Mouse (Mus musculus): ENCODE data around the gene Gper1. TPM values are rescaled to one million over a fixed set of nuclear protein-coding genes. Genes with fewer than 3 reads are reported as not detected.

Gper1 gene
- polyA plus RNA-seq, 1 experiment from 2014 or later: 7.2 TPM

- H3K27ac ChIP-seq (ENCODE audit: low read length): no peak overlapping the region; the same call in 1 of the 2 replicates
- no peak for TF ChIP-seq EP300 (IDR thresholded peaks at IDR 0.05)
- TF ChIP-seq CTCF (IDR thresholded peaks at IDR 0.05): no peak
- ATAC-seq (no peak), DNase-seq (ENCODE audit: low spot score) (no peak)
- H3K9ac ChIP-seq (replicated peaks; ENCODE audit: low read depth): no peak overlapping the region
- 0 out of 2 replicates have a peak overlapping the region, but pooled peaks have one; percentile 8 for H3K4me2 ChIP-seq (replicated peaks; ENCODE audit: low read depth, low read length)
- no peaks in the 10 kb centered on the region for H3K36me3 ChIP-seq (ENCODE audit: insufficient read depth, low read length)
- WGBS: 50% methylated on average over 12 of the region's 12 CpGs
- no peaks in the 10 kb centered on the region for H3K27me3 ChIP-seq (replicated peaks; ENCODE audit: insufficient read depth, low read length)
- H3K4me3 ChIP-seq (ENCODE audit: low read depth, low read length): no peak overlapping the region
- H3K4me1 ChIP-seq (ENCODE audit: insufficient read depth, low read depth, low read length): 0 out of 2 replicates have a peak, but pooled peaks cover 2% of the 10 kb centered on the region
- H3K9me3 ChIP-seq (ENCODE audit: low read length): no peaks in the 10 kb centered on the region
Observed at GRCm38 (mm10) chr5:139442428-139442827, 19.5 kb downstream of the Gper1 start.

DNA sequence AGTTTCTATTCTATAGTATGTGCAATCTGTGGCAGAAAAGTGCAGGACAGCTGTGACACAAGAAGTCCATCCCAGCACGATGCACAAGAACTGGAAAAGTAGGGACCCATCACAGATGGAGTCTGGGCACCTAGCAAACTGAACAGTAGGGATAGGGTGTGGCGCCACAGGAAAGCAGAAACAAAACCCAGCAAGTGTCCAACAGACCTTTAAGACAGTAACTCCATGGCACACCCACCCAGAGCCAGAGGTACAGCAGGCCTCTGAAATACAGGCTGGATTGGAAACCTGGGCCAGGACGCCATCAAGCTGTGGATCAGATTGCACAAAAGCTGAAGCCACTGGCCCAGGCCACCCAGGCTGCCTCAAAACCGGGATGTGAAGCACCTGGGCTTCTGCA is 20.0 kb downstream of the Gper1 start:
- Histone ChIP-seq H3K4me1 (ENCODE audit: insufficient read depth, low read depth, low read length) (0 out of 2 replicates have a peak, but pooled peaks cover 2% of the 10 kb centered on the region), H3K4me2 (replicated peaks; ENCODE audit: low read depth, low read length) (no peak overlapping the region), H3K27me3 (replicated peaks; ENCODE audit: insufficient read depth, low read length) (no peaks in the 10 kb centered on the region), H3K4me3 (ENCODE audit: low read depth, low read length) (no peak overlapping the region), H3K27ac (ENCODE audit: low read length) (no peak overlapping the region; the same call in 1 of the 2 replicates), H3K9ac (replicated peaks; ENCODE audit: low read depth) (no peak overlapping the region), H3K9me3 (ENCODE audit: low read length) (no peaks in the 10 kb centered on the region), H3K36me3 (ENCODE audit: insufficient read depth, low read length) (no peaks in the 10 kb centered on the region)
- no peak for TF ChIP-seq EP300 (IDR thresholded peaks at IDR 0.05)
- TF ChIP-seq CTCF (IDR thresholded peaks at IDR 0.05): no peak
- ATAC-seq: no peak
- WGBS: 62% methylated on average over 4 of the region's 4 CpGs
- DNase-seq (ENCODE audit: low spot score): no peak

GRCm38 (mm10) chr5:139445258-139445657 is 22.3 kb downstream of the Gper1 start:
- DNase-seq (ENCODE audit: low spot score): peak; percentile 38
- Histone ChIP-seq H3K9ac (replicated peaks; ENCODE audit: low read depth) (no peak overlapping the region), H3K36me3 (ENCODE audit: insufficient read depth, low read length) (no peaks in the 10 kb centered on the region), H3K27ac (ENCODE audit: low read length) (no peak overlapping the region), H3K4me2 (replicated peaks; ENCODE audit: low read depth, low read length) (no peak overlapping the region), H3K27me3 (replicated peaks; ENCODE audit: insufficient read depth, low read length) (no peaks in the 10 kb centered on the region), H3K4me1 (ENCODE audit: insufficient read depth, low read depth, low read length) (0 out of 2 replicates have a peak, but pooled peaks cover 2% of the 10 kb centered on the region), H3K4me3 (ENCODE audit: low read depth, low read length) (no peak overlapping the region), H3K9me3 (ENCODE audit: low read length) (no peaks in the 10 kb centered on the region)
- WGBS: 67% methylated on average over 8 of the region's 8 CpGs
- 0 out of 2 replicates have a peak, but pooled peaks have one; percentile 34 for ATAC-seq
- peak; percentile 67 for TF ChIP-seq CTCF (IDR thresholded peaks at IDR 0.05)
- TF ChIP-seq EP300 (IDR thresholded peaks at IDR 0.05): no peak

DNA sequence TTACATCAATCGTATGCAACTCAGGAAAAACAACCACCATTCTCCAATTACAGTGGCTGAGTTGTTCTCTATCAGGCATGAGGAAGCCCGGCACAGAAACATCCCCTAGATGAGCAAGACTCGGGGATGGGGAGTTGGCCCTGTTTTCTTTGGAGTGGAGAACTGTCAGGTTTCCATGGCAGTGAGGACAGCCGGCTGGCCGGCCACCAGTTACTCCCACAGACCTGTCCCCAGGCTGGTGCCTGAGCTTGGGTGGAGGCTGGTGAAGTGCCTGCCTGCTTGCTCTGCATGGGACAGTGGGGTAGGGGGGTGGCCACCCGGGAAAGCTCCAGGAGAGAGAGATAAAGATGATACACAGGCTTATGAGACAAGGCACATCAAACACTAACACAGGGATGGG is 25.1 kb downstream of the Gper1 start:
- Histone ChIP-seq H3K27ac (ENCODE audit: low read length) (no peak overlapping the region), H3K4me1 (ENCODE audit: insufficient read depth, low read depth, low read length) (0 out of 2 replicates have a peak, but pooled peaks cover 2% of the 10 kb centered on the region), H3K9me3 (ENCODE audit: low read length) (no peaks in the 10 kb centered on the region), H3K4me2 (replicated peaks; ENCODE audit: low read depth, low read length) (no peak overlapping the region), H3K9ac (replicated peaks; ENCODE audit: low read depth) (no peak overlapping the region), H3K36me3 (ENCODE audit: insufficient read depth, low read length) (no peaks in the 10 kb centered on the region), H3K4me3 (ENCODE audit: low read depth, low read length) (no peak overlapping the region), H3K27me3 (replicated peaks; ENCODE audit: insufficient read depth, low read length) (no peaks in the 10 kb centered on the region)
- 74% methylated on average over 6 of the region's 6 CpGs for WGBS
- TF ChIP-seq CTCF (IDR thresholded peaks at IDR 0.05): no peak
- no peak for TF ChIP-seq EP300 (IDR thresholded peaks at IDR 0.05)
- DNase-seq (ENCODE audit: low spot score): no peak
- no peak for ATAC-seq

DNA sequence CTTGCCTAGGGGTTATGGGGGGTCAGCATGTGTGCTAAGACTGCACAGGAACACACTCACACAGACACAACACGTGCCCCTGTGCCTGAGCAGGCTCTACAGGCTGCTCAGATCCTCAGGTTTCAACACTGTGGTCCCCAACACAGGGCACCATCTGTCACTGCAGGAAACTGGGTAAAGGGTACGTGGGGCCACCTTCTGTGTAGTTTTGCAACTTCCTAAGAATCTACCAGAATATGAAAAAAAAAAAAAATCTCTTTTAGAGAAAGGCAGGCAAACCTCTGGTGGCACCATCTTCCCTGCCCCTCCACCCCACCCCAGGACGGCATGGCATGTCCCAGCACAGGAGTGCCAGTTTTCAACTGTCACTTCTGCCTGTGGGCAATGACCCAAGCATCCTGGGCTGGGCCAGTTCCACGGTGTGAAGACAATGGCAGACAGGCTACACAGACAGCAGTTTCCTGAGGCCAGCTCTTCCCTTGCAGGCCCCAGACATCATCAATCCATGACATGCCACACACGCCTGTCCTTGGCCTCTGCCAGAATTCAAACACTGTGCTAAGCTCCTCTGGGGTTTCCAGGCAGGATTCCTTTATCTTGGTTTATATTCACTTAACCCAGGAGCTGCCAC is 26.3 kb downstream of the Gper1 start:
- no peak overlapping the region for H3K4me3 ChIP-seq (ENCODE audit: low read depth, low read length)
- H3K4me2 ChIP-seq (replicated peaks; ENCODE audit: low read depth, low read length): no peak overlapping the region
- H3K36me3 ChIP-seq (ENCODE audit: insufficient read depth, low read length): no peaks in the 10 kb centered on the region
- H3K27ac ChIP-seq (ENCODE audit: low read length): no peak overlapping the region
- 26% methylated on average over 5 of the region's 5 CpGs for WGBS
- no peak for TF ChIP-seq CTCF (IDR thresholded peaks at IDR 0.05)
- TF ChIP-seq EP300 (IDR thresholded peaks at IDR 0.05): peak; percentile 58
- H3K27me3 ChIP-seq (replicated peaks; ENCODE audit: insufficient read depth, low read length): no peaks in the 10 kb centered on the region
- DNase-seq (ENCODE audit: low spot score): peak; percentile 69
- peak; percentile 78 for ATAC-seq
- no peaks in the 10 kb centered on the region for H3K4me1 ChIP-seq (ENCODE audit: insufficient read depth, low read depth, low read length)
- no peaks in the 10 kb centered on the region for H3K9me3 ChIP-seq (ENCODE audit: low read length)
- no peak overlapping the region for H3K9ac ChIP-seq (replicated peaks; ENCODE audit: low read depth)

- 48% methylated on average over 4 of the region's 4 CpGs for WGBS
- DNase-seq (ENCODE audit: low spot score) (no peak), ATAC-seq (peak; percentile 16; the same call in 1 of the 2 replicates)
- Histone ChIP-seq H3K9me3 (ENCODE audit: low read length) (no peaks in the 10 kb centered on the region), H3K27me3 (replicated peaks; ENCODE audit: insufficient read depth, low read length) (no peaks in the 10 kb centered on the region), H3K36me3 (ENCODE audit: insufficient read depth, low read length) (no peaks in the 10 kb centered on the region), H3K9ac (replicated peaks; ENCODE audit: low read depth) (no peak overlapping the region), H3K27ac (ENCODE audit: low read length) (no peak overlapping the region), H3K4me1 (ENCODE audit: insufficient read depth, low read depth, low read length) (no peaks in the 10 kb centered on the region), H3K4me2 (replicated peaks; ENCODE audit: low read depth, low read length) (no peak overlapping the region), H3K4me3 (ENCODE audit: low read depth, low read length) (no peak overlapping the region)
- no peak for TF ChIP-seq EP300 (IDR thresholded peaks at IDR 0.05)
- TF ChIP-seq CTCF (IDR thresholded peaks at IDR 0.05): no peak
Observed at GRCm38 (mm10) chr5:139449926-139450325, 27.0 kb downstream of the Gper1 start.
